Mouse (Mus musculus) ES-E14 (cell line): ENCODE data around the gene Dlgap1.

Source experiments
- CHD2 ChIP-seq: IDR thresholded peaks from 2 replicates; pipeline ENCODE4 v1.6.1; 2014; ENCODE audit warnings: mild to moderate bottlenecking, low read depth, low read length, inconsistent platforms
- HCFC1 ChIP-seq: IDR thresholded peaks from 2 replicates; pipeline ENCODE4 v1.6.1; 2012; ENCODE audit warnings: low read length, inconsistent platforms, borderline replicate concordance; ENCODE audit not compliant: insufficient read depth
- MAFK ChIP-seq: IDR thresholded peaks from 2 replicates; pipeline ENCODE4 v1.6.1; 2014; ENCODE audit warnings: mild to moderate bottlenecking, low read depth, low read length, inconsistent platforms; ENCODE audit not compliant: insufficient read depth
- ZC3H11A ChIP-seq: IDR thresholded peaks from 2 replicates; pipeline ENCODE4 v1.6.1; 2012; ENCODE audit warnings: low read depth, mild to moderate bottlenecking, inconsistent platforms, low read length, borderline replicate concordance

DNA sequence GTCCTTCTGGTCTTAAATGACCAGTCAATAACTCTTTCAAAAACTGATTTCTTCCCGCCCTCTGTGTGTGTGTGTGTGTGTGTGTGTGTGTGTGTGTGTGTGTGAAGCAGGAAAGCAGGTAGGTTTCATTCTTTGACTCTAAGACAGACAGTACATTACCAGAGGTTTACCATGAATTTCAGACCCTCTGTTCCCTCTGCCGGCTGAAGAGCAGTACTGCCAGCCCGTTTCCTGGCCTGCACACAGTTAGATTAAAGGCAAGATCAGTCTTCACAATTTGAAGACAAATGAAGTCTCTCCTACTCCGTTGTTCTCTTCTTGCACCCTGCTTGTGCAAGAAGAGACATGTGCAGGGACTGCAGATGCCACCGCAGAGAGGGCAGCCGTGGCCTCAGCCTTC lies 373.0 kb downstream of the Dlgap1 start:
- TF ChIP-seq MAFK = no peak
- TF ChIP-seq ZC3H11A = no peak
- no peak for TF ChIP-seq HCFC1
- no peak for TF ChIP-seq CHD2
